Mouse (Mus musculus) brown adipose tissue, adult 24 weeks (tissue): Measurements from ENCODE around the gene Ift80. TPM values are rescaled to one million over a fixed set of nuclear protein-coding genes. Genes with fewer than 3 reads are reported as not detected.

Experiments used
- H3K27ac ChIP-seq: fragments of 200-500 bp; replicated peaks from 2 replicates; pipeline ENCODE4 v1.5.1; 2012; ENCODE audit warnings: low read depth, mild to moderate bottlenecking, low read length
- H3K4me1 ChIP-seq: fragments of 200-500 bp; 2 replicates; pipeline ENCODE4 v1.6.1; 2012; ENCODE audit warnings: low read length, mixed read lengths; ENCODE audit not compliant: control insufficient read depth, insufficient read depth, insufficient read length
- H3K4me3 ChIP-seq: fragments of 200-500 bp; 2 replicates; pipeline ENCODE4 v1.5.1; 2012; ENCODE audit warnings: low read depth, mild to moderate bottlenecking, low read length, moderate library complexity; ENCODE audit not compliant: insufficient read depth
- polyA plus RNA-seq: library from polyadenylated mRNA; stranded (reverse); fragments of >200 nt; gene quantifications from 2 replicates; pipeline ENCODE4 v1.2.4, GENCODE M21; 2012; ENCODE audit not compliant: missing spikeins, insufficient read depth, insufficient read length

Ift80 gene
- polyA plus RNA-seq, 1 experiment, result 3.3 TPM

DNA sequence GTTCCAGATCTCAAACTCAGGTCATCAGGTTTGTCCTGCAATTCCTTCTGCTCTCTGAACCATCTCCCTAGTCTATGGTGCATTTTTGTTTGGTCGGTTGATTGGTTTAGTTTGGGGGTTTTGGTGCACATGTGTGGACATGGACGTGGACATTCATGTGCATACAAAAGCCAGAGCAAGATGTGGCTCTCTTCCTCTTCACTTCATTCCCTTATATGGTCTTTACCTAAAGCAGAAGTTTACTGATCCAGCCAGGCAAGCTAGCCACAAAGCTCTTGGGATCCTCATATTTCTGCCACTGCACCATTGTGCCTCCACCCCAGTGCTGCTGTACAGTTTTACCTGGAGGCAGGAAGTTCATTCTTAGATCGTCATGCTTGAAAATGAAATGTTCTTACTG lies 12.8 kb upstream of the Ift80 start:
- H3K4me3 ChIP-seq, result no peak overlapping the region
- H3K4me1 ChIP-seq, result no peaks in the 10 kb centered on the region
- no peak overlapping the region for H3K27ac ChIP-seq

DNA sequence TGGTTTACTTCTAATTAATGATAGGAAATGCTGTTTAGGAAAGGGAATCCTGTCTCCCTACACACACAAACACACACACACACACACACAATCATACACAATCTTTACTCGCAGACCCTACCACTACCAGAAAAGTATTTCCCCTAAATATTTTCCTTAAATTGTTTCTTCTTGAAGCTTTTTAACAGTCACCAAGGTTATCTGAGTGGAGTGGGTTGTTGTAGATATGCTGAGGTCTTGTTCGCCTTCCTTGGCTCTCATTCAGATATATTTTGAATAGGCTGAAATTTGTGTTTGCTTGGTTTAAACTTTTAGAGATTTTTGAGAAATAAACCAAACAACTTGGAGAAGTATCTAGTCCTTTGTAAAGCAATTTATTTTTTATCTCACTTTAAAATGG lies 4.5 kb upstream of the Ift80 start:
- no peak overlapping the region for H3K4me3 ChIP-seq
- no peaks in the 10 kb centered on the region for H3K4me1 ChIP-seq
- H3K27ac ChIP-seq, result no peak overlapping the region

DNA sequence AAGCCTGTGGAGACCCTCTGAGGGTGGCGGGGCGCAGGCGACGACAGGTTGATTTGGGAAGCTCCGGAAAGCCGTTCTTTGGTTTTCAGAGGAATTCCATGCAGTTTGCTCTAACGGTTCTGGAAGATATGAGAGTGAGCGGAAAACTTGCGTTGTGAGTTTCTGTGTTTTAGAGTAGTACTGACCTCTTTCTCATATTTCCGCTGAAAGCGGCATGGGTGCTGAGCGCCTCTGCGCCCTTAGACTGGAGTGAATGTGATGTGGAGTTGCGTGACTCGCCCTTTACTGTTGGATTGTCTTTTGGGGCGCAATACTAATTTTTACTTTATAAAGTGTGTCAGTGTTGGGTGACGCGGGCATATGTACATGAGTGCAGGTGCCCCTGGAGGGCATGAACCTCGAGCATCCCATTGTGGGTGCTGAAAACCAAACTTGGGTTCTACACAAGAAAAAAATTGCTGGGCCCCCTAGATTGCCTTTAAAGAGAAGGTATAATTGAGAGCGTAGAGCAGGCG lies 1.9 kb upstream of the Ift80 start:
- Histone ChIP-seq H3K4me1 (no peaks in the 10 kb centered on the region), H3K4me3 (peak overlapping the region; percentile 91), H3K27ac (peak overlapping the region; percentile 45; the same call in 1 of the 2 replicates)

DNA sequence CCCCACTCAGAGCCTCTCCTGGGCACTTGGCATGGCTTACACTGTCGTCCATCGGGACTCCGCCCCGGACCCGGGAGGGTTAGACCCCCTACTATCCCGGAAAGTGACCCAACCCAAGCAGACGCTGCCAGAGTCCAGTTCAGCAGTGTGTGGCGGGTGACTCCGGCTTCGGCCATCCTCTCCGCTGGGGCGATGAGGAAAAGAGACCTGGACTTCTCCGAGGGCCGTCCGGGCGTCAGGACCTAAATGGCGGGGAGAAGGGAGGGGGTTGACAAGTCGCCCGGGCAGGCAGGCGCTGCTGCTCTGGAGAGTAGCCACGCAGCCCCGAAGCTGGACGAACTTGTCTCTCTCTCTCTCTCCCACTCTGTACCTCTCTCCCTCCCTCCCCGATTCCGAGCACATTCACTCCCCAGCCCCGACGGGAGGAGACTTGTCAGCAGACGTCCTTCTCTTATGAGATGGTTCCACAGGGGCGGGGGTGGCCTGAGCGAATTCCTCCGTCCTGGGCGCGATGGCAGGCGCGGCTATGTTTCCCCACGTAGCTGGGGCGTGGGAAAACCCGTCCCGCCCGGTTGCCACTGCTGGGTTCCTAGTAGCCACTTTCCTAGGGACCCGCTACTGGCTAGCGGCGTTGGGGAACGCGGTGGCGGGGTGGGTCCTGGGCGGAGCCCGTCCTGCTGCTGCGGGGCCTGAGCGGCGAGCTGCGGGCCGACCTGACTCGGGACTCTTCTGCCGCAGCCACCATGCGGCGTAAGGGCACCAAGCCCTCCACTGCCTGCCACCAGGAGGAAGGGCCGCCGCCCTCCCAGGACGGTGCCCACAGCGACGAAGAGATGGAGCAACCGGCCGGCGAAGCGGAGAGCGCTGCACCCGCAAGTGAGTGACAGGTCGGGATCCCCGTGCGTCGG lies 1.2 kb upstream of the Ift80 start:
- no peaks in the 10 kb centered on the region for H3K4me1 ChIP-seq
- H3K27ac ChIP-seq, result peak overlapping the region; percentile 45
- peak overlapping the region; percentile 91 for H3K4me3 ChIP-seq

DNA sequence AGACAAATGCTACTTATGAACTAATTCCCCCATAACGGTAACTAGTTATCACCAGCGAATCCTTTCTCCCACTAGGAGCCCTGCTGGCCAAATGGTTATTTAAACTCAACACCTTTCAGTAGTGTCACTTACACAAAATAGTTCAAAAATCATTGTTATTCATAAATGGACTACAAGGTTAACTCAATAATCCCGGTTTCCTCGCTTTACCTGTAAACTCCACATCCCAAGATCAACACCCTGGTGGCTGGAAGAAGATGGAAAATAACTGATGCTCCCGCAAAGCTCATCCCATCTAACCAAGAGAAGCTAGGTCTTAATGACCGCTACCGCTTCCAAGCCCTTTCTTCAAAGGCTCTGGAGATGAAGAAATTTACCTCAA lies 324 bp downstream of the Ift80 start:
- H3K4me1 ChIP-seq, result no peaks in the 10 kb centered on the region
- no peak overlapping the region; the same call in 1 of the 2 replicates for H3K27ac ChIP-seq

DNA sequence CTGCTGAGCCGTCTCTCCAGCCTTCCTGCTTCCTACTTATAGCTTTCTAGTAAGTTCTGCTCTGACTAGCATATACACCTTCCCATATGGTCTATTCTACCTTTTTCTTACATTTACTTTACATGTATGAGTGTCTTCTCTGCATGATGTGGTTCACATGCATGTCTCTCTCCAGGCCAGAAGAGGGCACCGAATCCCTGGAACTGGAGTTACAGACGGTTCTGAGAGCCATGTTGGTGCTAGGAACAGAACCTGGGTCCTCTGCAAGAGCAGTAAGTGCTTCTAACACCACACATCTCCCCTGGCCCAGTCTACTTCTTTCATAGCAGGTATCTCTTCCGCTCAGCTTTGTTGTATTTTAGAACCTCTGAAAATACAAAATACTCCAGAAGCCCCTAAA lies 1.6 kb downstream of the Ift80 start:
- no peak overlapping the region for H3K27ac ChIP-seq
- H3K4me3 ChIP-seq, result no peak overlapping the region
- no peaks in the 10 kb centered on the region for H3K4me1 ChIP-seq

More for the DNA sequence above, 324 bp downstream of the Ift80 start:
- peak overlapping the region; percentile 70 for H3K4me3 ChIP-seq

DNA sequence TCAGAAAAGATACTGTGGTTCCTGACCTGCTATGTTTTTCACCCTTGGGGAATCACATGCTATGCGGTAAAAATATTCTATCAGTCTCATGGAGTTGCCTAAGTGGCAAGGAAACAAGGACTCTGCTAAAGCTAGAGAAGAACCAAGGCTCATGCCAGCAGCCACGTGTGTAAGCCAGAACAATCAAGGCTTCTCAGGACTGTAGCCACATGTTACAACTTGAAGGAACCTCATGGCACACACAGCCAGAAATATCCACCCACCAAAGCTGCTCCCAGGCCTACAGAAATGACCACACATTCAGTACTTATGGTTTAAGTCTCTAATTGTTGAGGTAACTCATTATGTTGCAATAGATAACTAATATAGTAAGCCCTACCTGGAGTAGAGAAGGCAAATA lies 17.8 kb downstream of the Ift80 start:
- no peak overlapping the region for H3K27ac ChIP-seq
- no peak overlapping the region for H3K4me3 ChIP-seq
- H3K4me1 ChIP-seq, result no peaks in the 10 kb centered on the region

DNA sequence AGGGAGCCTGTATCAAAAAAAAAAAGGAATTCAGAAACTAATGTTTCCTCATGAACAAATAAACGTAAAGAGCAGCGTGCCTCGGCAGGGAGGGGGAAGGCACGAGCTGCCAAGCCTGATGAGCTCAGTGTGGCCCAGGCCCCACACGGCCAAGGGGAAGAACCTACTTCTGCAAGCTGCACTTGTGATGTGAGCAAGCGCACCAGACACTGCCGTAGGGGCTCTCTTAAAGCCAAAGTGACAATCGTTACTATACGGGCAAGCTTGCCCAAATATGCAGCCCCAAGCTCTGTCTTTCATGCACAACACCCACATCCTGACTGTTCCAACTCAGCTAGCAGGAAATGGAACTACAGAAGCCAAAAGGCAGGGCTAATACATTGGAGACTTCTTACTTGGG lies 23.5 kb downstream of the Ift80 start:
- no peak overlapping the region for H3K4me3 ChIP-seq
- no peak overlapping the region for H3K27ac ChIP-seq
- no peaks in the 10 kb centered on the region for H3K4me1 ChIP-seq

DNA sequence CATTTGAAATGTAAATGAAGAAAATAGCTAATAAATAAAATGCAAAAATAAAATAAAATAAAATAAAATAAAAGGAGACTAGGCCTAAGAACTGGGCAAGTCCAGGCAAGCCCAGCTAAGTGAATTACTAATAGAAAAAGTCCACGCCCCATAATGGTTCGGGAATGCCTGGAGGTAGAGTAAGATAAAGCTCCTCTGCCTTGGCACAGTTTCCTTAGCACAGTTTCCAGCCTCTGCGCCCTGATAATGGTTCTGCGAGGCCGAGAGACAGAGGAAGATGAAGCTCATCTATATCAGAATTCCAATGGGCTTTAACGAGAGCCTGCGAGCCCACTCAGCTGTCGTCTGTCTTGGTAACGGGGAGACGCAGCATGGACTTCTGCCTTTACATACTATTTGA lies 25.2 kb downstream of the Ift80 start:
- Histone ChIP-seq H3K27ac (no peak overlapping the region), H3K4me3 (no peak overlapping the region), H3K4me1 (no peaks in the 10 kb centered on the region)

DNA sequence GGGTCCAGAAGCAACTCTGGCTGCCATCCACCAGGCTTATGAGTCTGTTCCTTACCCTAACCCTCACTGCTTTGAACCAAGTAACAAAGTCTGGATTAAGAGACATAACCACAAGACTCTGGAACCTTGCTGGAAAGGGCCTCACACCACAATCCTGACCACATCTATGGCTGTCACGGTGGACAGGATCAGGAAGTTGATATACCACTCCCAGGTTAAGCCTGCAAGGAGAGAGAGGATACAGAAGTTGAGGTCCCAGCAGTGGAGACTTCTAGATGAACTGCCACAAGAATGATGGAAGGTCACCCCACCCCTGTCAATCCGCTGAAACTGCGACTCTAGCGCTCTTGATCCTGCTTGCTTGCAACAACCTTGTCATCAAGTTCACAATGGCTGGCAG lies 26.7 kb downstream of the Ift80 start:
- Histone ChIP-seq H3K27ac (no peak overlapping the region), H3K4me3 (no peak overlapping the region), H3K4me1 (no peaks in the 10 kb centered on the region)

DNA sequence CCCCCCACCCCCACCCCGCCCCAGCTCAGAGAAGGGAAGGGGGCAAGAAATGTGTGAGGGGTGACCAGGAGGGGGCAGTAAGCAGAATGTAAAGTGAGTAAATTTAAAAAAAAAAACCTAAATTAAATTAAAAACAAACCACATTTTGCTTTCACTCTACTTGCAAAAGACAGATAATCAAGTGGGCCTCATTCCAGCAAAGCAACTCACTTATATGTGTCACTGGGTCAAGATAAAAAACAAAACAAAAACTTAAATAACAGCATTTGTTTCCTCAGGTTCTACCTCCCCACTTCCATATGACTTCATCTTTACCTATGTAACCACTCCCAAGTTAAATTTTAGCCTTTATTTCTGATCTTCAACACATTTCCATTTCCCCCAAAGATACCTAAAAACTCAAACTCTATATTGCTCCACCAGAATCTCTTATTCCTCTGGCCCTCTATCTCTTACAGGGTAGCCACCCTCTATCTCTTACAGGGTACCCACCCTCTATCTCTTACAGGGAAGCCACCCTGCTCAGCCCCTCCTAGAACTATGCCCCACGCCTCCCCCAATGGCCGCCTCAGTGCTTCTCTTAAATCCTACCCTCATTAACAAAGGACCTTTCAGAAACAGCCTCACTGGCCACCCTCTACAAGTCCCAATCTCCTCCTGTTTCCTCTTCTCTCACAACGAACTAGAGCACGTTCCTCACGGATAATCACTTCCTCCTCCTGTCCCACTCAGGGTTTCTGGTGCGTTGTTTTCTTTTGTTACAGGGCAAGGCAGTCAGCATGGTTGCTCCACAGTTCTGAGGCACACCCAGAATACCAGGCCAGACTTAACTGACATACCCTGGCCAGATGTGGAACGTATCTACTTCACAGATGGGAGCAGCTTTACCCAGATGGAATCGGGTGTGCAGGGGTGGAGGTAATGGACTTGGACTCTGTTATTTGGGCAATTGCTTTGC lies 28.6 kb downstream of the Ift80 start:
- H3K27ac ChIP-seq, result no peak overlapping the region

DNA sequence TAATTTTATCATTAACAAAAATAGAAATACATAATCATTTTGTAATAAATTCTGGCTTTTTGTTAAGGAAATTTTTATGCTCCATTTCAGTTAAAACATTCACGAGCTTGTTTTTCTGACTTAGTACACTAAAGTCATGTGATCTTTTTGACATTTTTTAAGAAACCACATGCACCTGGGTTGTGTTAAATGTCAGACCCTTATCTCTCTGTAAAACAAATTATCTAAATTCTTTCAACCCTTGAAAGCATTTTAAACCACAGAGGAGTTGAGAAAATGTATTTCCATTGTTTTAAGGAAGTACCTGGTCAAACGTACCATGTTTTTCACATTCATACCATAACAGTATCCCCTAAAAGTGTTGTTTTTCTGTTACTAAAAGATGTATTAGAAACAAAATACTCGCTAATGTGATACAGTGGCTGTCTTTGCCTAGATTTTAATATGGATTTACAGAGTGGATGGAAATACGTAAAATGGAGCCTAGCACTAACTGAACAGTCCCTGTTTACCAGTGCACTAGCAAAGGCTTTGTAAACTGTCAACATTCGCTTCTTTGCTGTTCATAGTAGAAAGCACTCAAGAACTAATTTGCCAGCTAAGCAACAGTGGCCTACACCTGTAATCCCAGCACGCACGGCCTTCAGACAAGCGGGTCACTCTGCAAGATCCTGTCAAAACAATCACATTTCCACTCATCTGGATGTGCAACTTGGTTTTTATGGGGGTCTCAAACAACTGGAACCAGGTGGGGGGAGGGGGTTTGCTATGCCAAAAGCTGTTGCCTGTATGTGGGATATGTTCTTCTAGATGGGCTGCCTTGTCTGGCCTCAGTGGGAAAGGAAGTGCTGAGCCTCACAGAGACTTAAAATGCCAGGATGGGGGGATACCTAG lies 29.5 kb downstream of the Ift80 start:
- Histone ChIP-seq H3K27ac (no peak overlapping the region), H3K4me3 (no peak overlapping the region), H3K4me1 (no peaks in the 10 kb centered on the region)

More for the DNA sequence above, 28.6 kb downstream of the Ift80 start:
- Histone ChIP-seq H3K4me1 (no peaks in the 10 kb centered on the region), H3K4me3 (no peak overlapping the region)

DNA sequence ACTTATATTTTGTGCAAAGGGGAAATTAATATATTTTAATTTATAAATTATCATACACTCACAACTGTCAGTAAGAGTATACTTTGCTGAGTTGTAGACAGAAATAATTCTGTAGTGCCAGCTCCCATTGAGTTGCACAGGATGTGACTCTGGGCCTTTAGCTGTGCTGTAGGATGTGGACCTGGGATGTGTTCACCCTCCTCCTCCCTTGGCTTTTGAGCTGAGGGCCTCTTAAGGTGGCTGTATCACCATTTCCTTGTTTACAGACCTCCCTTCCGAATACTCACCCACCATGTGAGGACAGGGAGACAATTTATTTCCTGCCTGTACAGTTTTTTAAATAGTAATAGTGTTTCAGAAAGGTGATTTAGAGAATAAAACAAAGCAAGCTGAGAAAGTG lies 30.8 kb downstream of the Ift80 start:
- Histone ChIP-seq H3K27ac (no peak overlapping the region), H3K4me1 (no peaks in the 10 kb centered on the region), H3K4me3 (no peak overlapping the region)

DNA sequence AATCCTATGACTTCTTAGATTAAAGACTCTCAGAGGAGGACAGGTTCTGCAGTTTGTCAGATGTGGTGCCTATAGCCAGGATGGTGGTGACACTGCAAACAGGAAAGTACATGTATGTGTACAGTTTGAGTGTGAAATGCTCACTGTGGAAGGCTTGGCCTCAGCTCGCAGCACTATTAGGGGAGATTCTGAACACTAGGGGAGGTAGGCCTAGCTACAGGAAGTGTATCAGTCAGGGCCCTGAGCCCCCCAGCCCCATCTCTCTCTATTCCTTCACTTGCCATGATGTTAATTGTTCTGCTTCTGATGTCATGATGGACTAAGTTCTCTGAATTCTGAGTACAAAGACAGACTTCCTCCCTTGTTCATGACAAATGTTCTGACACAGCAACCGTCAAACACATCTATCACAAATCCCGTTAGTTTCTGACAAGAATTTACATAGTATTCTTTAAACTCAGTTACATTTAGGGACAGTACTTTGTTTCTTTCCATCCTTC lies 35.2 kb downstream of the Ift80 start:
- no peak overlapping the region for H3K27ac ChIP-seq
- no peak overlapping the region for H3K4me3 ChIP-seq
- H3K4me1 ChIP-seq, result no peaks in the 10 kb centered on the region
